Mouse (Mus musculus) CH12F3 (cell line): ENCODE results near the gene Lix1.

ENCODE experiments used
- in situ Hi-C: fragments of 300-500 bp; cut with MboI; formaldehyde crosslinking; loops from 2 replicates; pipeline ENCODE4 v1.14.3; 2020; ENCODE audit warnings: low sequenced_read_pairs

Gene Lix1

GRCm38 (mm10) chr17:17409601-17410000, 7.1 kb downstream of the Lix1 start:
- in situ Hi-C loops = no loop called here

- in situ Hi-C loops = no loop called here
Observed at GRCm38 (mm10) chr17:17411443-17411842, 9.0 kb downstream of the Lix1 start.

DNA sequence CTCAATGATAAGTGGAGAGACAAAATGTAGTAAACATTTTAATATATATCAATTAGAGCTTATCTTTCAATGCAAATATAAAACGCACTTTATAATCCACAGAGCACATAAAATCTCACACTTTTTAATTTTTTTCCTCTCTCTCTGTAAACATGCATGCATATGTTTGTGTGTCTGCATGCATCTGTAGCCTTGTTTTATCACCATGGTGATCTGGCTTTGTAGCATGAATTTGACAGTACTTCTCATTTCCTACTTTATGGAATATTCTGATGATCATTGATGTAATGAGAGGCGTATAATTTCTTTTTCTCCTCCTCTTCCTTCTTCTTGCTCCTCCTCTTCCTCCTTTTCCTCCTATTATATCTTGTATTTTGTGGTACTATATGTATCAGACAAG, 9.7 kb downstream of the Lix1 start:
- in situ Hi-C loops = no loop called here

- in situ Hi-C loops = no loop called here
Observed at GRCm38 (mm10) chr17:17414206-17414605, 11.7 kb downstream of the Lix1 start.

GRCm38 (mm10) chr17:17424609-17425307, 22.3 kb downstream of the Lix1 start:
- in situ Hi-C loops = no loop called here

GRCm38 (mm10) chr17:17425308-17425813, 22.9 kb downstream of the Lix1 start:
- in situ Hi-C loops = no loop called here

DNA sequence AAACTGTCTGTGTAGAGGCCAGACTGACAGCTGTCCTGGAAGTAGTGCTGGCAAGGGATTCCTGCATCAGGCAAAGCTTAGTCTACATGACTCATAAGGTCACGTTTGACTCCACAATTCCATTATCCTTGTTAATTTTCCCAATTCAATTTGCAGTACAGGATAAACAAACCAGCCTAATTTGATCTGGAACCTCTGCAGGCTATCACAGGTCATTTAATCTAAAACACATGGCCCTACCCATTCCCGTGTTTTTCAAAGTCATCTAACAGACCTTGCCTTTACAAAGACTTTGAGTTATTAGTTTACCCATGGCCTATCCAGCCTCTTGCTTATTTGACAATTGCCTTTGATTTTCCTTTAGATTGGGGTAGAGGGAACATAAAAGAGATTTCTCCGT, 23.4 kb downstream of the Lix1 start:
- in situ Hi-C loops = no loop called here

GRCm38 (mm10) chr17:17428888-17429287, 26.4 kb downstream of the Lix1 start:
- in situ Hi-C loops = no loop called here

DNA sequence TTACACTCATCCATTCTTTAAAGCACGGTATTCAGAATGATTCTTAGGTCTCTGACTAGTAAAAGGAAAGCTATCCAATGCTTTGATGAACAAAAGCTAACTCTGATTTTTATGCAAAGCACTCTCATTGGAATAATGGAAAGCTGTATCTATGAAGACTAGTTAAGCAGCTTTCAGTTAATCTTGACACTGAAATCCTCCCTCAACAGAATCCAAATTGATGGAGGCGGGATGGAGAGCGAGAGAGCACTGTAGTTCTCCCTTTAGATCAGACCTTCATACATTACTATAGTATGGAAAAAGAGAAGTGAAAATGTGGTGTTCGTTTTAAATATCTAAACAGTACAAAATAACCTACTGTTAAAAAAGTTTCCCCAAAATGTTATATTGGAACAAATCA, 31.2 kb downstream of the Lix1 start:
- in situ Hi-C loops = no loop called here

DNA sequence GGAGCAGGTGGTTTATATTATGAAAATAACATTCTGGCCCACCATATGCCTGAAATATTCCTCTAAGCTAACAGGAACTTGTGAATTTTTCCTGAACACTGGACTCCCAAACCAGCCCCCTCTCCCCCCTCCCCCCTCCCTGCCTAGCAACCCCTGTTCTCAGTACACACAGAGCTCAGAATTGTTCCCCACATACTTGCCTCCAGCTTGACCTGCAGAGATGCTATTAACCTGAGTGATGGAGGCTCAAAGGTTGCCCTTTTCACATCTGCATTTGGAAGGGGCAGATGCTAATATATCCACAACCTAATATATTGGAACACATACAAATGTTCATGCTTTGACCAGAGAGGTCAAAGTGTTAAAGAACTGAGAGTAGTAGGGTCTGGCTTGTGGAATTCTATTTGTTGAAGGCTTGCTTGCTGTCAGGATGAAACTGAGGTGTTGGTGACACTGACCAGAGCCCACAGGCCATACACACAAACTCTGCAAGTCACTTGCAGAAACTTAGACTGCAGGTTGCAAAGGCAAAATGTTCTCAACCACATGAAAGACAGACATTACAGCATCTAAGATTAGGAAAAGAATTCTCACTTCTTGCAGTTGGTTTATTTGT, 36.2 kb downstream of the Lix1 start:
- in situ Hi-C loops = no loop called here

- in situ Hi-C loops = no loop called here
Observed at GRCm38 (mm10) chr17:17441876-17442498, 39.5 kb downstream of the Lix1 start.

DNA sequence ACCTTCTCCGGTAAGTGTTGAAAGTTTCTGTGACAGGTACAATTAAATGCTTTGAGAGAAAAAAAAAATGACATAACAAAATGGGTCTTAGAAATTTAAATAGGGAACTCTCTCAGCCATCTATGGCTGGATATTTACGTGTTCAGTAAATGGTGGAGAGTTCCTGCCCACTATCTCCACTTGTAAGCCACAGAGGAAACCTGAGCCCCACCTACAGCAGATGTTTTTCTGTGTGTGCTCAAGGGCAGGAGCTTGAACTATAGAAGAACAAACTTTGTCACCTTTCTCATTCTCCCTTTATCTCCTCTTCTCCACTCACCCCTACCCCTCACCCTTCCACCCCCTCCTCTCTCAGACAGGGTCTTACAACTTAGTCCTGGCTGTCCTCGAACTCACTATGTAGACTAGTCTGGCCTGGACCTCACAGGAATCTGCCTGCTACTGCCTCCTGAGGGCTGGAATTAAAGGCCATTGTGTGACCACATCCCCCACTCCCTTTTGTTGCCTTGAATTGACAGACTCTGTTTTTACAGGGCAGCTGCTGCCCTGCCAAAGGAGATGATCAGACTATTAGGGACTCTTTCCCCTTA, 41.9 kb downstream of the Lix1 start:
- in situ Hi-C loops = no loop called here

GRCm38 (mm10) chr17:17446683-17447082, 44.2 kb downstream of the Lix1 start:
- in situ Hi-C loops = no loop called here

DNA sequence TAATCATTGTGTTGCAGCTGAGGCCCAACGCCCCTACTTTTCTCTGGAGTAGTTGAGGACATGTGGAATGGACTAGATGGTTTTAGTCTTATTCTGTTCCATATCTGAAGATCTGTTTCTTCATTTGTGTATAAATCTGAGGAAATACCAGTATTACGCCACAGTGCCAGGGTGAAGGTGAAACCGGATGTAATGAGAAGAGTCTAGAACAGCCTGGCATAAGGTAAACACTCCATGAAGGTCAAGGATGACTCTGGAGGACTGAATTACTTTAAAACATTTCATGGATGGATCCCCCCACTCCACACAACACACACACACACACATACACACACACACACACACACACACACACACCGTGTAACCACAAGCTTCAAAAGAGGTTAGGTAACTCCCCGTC, 45.3 kb downstream of the Lix1 start:
- in situ Hi-C loops = no loop called here

DNA sequence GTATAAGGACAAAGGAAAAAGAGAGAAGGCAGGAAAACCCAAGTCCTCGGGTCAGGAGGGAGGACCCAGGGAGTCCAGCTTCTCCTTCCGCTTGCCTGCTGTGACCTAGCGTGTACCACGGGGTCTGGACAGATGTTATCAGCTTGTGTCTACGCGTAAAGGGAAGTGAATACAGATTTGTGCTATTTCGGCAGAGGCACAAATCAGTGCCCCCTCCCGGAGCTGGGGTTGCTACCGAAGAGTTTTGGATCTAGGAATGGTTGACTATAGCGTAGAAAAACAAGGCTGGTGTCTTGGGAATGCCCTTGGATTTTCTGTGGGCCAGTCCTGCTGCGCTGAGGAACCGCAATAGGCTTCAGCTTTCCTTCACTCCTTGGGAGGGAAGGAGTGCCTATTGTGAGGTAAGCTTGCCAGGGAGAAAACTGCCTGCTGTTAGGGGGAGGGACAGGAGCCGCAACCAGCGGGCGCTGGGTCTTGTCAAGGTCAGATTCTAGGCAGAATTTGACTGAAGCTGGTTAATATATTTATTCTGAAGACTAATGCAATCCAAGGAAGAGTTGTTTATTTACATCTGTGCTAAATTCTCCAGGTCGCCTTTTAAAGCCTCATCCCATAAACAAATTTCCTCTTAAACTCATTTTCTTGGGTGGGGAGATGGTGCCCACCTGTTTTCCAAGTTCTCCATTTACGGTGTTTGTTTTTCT, 46.4 kb downstream of the Lix1 start:
- in situ Hi-C loops = no loop called here

DNA sequence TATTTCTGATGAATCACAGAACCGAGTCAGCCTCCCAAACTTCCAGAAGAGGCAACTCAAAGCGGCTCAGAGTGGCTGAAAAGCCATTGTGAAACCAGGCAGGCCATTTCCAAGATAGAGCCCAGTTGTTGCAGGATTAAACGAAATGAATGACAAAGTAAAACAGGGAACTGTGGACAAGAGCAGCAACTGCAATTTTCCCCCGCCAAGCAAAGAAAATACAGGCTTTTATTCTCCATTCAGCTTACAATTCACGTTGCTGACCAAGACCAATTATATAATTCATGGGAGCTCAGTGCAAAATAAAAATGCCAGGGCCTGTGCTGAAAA, 46.9 kb downstream of the Lix1 start:
- in situ Hi-C loops = no loop called here

DNA sequence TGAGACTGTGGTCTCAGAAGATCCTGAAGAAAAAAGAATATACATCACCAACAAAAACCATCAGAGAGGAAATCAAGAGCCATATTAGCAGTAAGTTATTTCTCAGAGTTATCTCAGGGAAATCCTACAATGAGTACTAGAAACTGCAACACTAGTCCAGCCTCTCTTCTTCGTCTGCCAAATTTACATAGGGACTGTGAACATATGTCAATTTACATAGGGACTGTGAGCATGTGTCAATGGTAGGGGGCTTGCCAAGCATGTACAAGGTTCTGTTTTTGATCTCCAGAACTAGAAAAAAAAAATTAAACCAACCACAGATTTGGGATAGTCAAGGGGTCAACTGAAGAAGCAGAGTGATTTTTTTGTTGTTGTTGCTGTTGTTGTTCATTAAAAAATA, 48.6 kb downstream of the Lix1 start:
- in situ Hi-C loops = no loop called here

GRCm38 (mm10) chr17:17452617-17453016, 50.1 kb downstream of the Lix1 start:
- in situ Hi-C loops = no loop called here

GRCm38 (mm10) chr17:17454573-17454972, 52.1 kb downstream of the Lix1 start:
- in situ Hi-C loops = no loop called here

GRCm38 (mm10) chr17:17485789-17486188, 83.3 kb downstream of the Lix1 start:
- in situ Hi-C loops = no loop called here
